Mouse (Mus musculus): Measurements from ENCODE around the gene Cdc42se1. TPM values are rescaled to one million over a fixed set of nuclear protein-coding genes. Genes with fewer than 3 reads are reported as not detected.

Cdc42se1 gene
- polyA plus RNA-seq, 1 experiment from 2014 or later = 111 TPM

- DNase-seq (ENCODE audit: low spot score) = peak; percentile 68
- H3K9me3 ChIP-seq = no peaks in the 10 kb centered on the region
- WGBS = 2% methylated on average over 13 of the region's 13 CpGs
- H3K4me3 ChIP-seq = peak overlapping the region; percentile 98
- peak overlapping the region; percentile 98 for H3K27ac ChIP-seq
- peaks cover 54% of the 10 kb centered on the region for H3K36me3 ChIP-seq
- H3K27me3 ChIP-seq (ENCODE audit: insufficient read depth, poor library complexity, severe bottlenecking) = no peaks in the 10 kb centered on the region
- H3K4me1 ChIP-seq (replicated peaks) = peaks cover 54% of the 10 kb centered on the region
Measured at GRCm38 (mm10) chr3:95229781-95230494, 1.4 kb downstream of the Cdc42se1 start.

GRCm38 (mm10) chr3:95230495-95231297 lies 2.2 kb downstream of the Cdc42se1 start:
- Histone ChIP-seq H3K4me1 (replicated peaks) (peaks cover 58% of the 10 kb centered on the region), H3K27me3 (ENCODE audit: insufficient read depth, poor library complexity, severe bottlenecking) (no peaks in the 10 kb centered on the region), H3K9me3 (no peaks in the 10 kb centered on the region), H3K36me3 (peaks cover 54% of the 10 kb centered on the region), H3K27ac (peak overlapping the region; percentile 98), H3K4me3 (peak overlapping the region; percentile 98)
- DNase-seq (ENCODE audit: low spot score) = peak; percentile 55
- 45% methylated on average over 8 of the region's 8 CpGs for WGBS

- Histone ChIP-seq H3K4me3 (peak within 1 kb of the TSS; percentile 98), H3K36me3 (peaks cover 55% of the 10 kb centered on the region), H3K9me3 (no peaks in the 10 kb centered on the region), H3K27ac (peak within 1 kb of the TSS; percentile 98), H3K4me1 (replicated peaks) (peaks cover 52% of the 10 kb centered on the region), H3K27me3 (ENCODE audit: insufficient read depth, poor library complexity, severe bottlenecking) (no peaks in the 10 kb centered on the region)
- 81% methylated on average over 13 of the region's 13 CpGs for WGBS
- DNase-seq (ENCODE audit: low spot score) = no peak
Measured at GRCm38 (mm10) chr3:95231298-95232221, 3.0 kb downstream of the Cdc42se1 start, which contains the start of gene Mllt11. Gene Mllt11, minus strand, starts transcription at chr3:95232171.

GRCm38 (mm10) chr3:95232771-95233170 lies 4.2 kb downstream of the Cdc42se1 start:
- H3K36me3 ChIP-seq = peaks cover 66% of the 10 kb centered on the region
- no peak overlapping the region for H3K27ac ChIP-seq
- H3K4me3 ChIP-seq = no peak overlapping the region
- WGBS = 91% methylated on average over 7 of the region's 7 CpGs
- no peaks in the 10 kb centered on the region for H3K27me3 ChIP-seq (ENCODE audit: insufficient read depth, poor library complexity, severe bottlenecking)
- H3K9me3 ChIP-seq = no peaks in the 10 kb centered on the region
- peaks cover 41% of the 10 kb centered on the region for H3K4me1 ChIP-seq (replicated peaks)
- no peak for DNase-seq (ENCODE audit: low spot score)

GRCm38 (mm10) chr3:95233303-95233980 lies 4.9 kb downstream of the Cdc42se1 start:
- no peak for DNase-seq (ENCODE audit: low spot score)
- Histone ChIP-seq H3K4me3 (no peak overlapping the region), H3K36me3 (peaks cover 73% of the 10 kb centered on the region), H3K4me1 (replicated peaks) (peaks cover 41% of the 10 kb centered on the region), H3K9me3 (no peaks in the 10 kb centered on the region), H3K27ac (no peak overlapping the region), H3K27me3 (ENCODE audit: insufficient read depth, poor library complexity, severe bottlenecking) (no peaks in the 10 kb centered on the region)
- WGBS = 89% methylated on average over 16 of the region's 16 CpGs

GRCm38 (mm10) chr3:95235386-95236301 lies 7.1 kb downstream of the Cdc42se1 start:
- H3K4me3 ChIP-seq = no peak overlapping the region
- DNase-seq (ENCODE audit: low spot score) = no peak
- H3K4me1 ChIP-seq (replicated peaks) = peaks cover 30% of the 10 kb centered on the region
- H3K27me3 ChIP-seq (ENCODE audit: insufficient read depth, poor library complexity, severe bottlenecking) = no peaks in the 10 kb centered on the region
- no peak overlapping the region for H3K27ac ChIP-seq
- peaks cover 79% of the 10 kb centered on the region for H3K36me3 ChIP-seq
- 68% methylated on average over 23 of the region's 23 CpGs for WGBS
- no peaks in the 10 kb centered on the region for H3K9me3 ChIP-seq

- H3K27ac ChIP-seq = no peak overlapping the region
- peaks cover 25% of the 10 kb centered on the region for H3K4me1 ChIP-seq (replicated peaks)
- no peak overlapping the region for H3K4me3 ChIP-seq
- no peak for DNase-seq (ENCODE audit: low spot score)
- peaks cover 63% of the 10 kb centered on the region for H3K36me3 ChIP-seq
- WGBS = 91% methylated on average over 8 of the region's 8 CpGs
- H3K27me3 ChIP-seq (ENCODE audit: insufficient read depth, poor library complexity, severe bottlenecking) = no peaks in the 10 kb centered on the region
- H3K9me3 ChIP-seq = no peaks in the 10 kb centered on the region
Measured at GRCm38 (mm10) chr3:95237541-95238099, 9.1 kb downstream of the Cdc42se1 start.

- WGBS = 87% methylated on average over 6 of the region's 6 CpGs
- Histone ChIP-seq H3K27me3 (ENCODE audit: insufficient read depth, poor library complexity, severe bottlenecking) (no peaks in the 10 kb centered on the region), H3K4me3 (no peak overlapping the region), H3K36me3 (peaks cover 49% of the 10 kb centered on the region), H3K4me1 (replicated peaks) (peaks cover 25% of the 10 kb centered on the region), H3K27ac (no peak overlapping the region), H3K9me3 (no peaks in the 10 kb centered on the region)
- no peak for DNase-seq (ENCODE audit: low spot score)
Measured at GRCm38 (mm10) chr3:95239022-95239421, 10.5 kb downstream of the Cdc42se1 start.

- H3K9me3 ChIP-seq = no peaks in the 10 kb centered on the region
Measured at GRCm38 (mm10) chr3:95239971-95240370, 11.4 kb downstream of the Cdc42se1 start.

GRCm38 (mm10) chr3:95240900-95241299 lies 12.4 kb downstream of the Cdc42se1 start:
- 33% methylated on average over 17 of the region's 17 CpGs for WGBS
- no peak for DNase-seq (ENCODE audit: low spot score)
- Histone ChIP-seq H3K4me1 (replicated peaks) (peaks cover 14% of the 10 kb centered on the region), H3K27ac (peak overlapping the region; percentile 57; the same call in 1 of the 2 replicates), H3K36me3 (peaks cover 37% of the 10 kb centered on the region), H3K9me3 (no peaks in the 10 kb centered on the region), H3K27me3 (ENCODE audit: insufficient read depth, poor library complexity, severe bottlenecking) (no peaks in the 10 kb centered on the region), H3K4me3 (peak overlapping the region; percentile 16)

More at GRCm38 (mm10) chr3:95239971-95240370, 11.4 kb downstream of the Cdc42se1 start:
- DNase-seq (ENCODE audit: low spot score) = no peak
- Histone ChIP-seq H3K36me3 (peaks cover 40% of the 10 kb centered on the region), H3K4me3 (no peak overlapping the region), H3K27me3 (ENCODE audit: insufficient read depth, poor library complexity, severe bottlenecking) (no peaks in the 10 kb centered on the region), H3K27ac (no peak overlapping the region), H3K4me1 (replicated peaks) (peaks cover 23% of the 10 kb centered on the region)
- 91% methylated on average over 12 of the region's 12 CpGs for WGBS

- H3K27ac ChIP-seq = peak within 1 kb of the TSS; percentile 57; the same call in 1 of the 2 replicates
- H3K9me3 ChIP-seq = no peaks in the 10 kb centered on the region
- no peaks in the 10 kb centered on the region for H3K27me3 ChIP-seq (ENCODE audit: insufficient read depth, poor library complexity, severe bottlenecking)
- H3K4me3 ChIP-seq = peak within 1 kb of the TSS; percentile 16
- peaks cover 31% of the 10 kb centered on the region for H3K36me3 ChIP-seq
- DNase-seq (ENCODE audit: low spot score) = no peak
- peaks cover 13% of the 10 kb centered on the region for H3K4me1 ChIP-seq (replicated peaks)
- 76% methylated on average over 7 of the region's 7 CpGs for WGBS
Measured at GRCm38 (mm10) chr3:95241498-95241897, 13.0 kb downstream of the Cdc42se1 start, which contains the start of gene Gm128. Gene Gm128, minus strand, starts transcription at chr3:95241598.
